Mouse (Mus musculus) lung, postnatal 0 days (tissue): ENCODE measurements around the gene Mapk10. TPM values are rescaled to one million over a fixed set of nuclear protein-coding genes. Genes with fewer than 3 reads are reported as not detected.

Experiments used
- ATAC-seq: fragments of 200-750 bp; cut with Nextera tagmentation; 2 replicates; pipeline ENCODE4 v1.8.0; 2017; ENCODE audit warnings: moderate library complexity
- DNase-seq: peaks from one replicate; pipeline ENCODE4 v3.0.0-alpha.2; 2016; ENCODE audit warnings: low spot score
- H3K27ac ChIP-seq: fragments of 300-500 bp; sonication (generic); 2 replicates; pipeline ENCODE4 v1.5.1; 2014; ENCODE audit warnings: antibody characterized with exemption, mild to moderate bottlenecking, low read length, mixed read lengths
- H3K27me3 ChIP-seq: fragments of 300-500 bp; sonication (generic); replicated peaks from 2 replicates; pipeline ENCODE4 v1.6.1; 2014; ENCODE audit warnings: low read length, mixed read lengths; ENCODE audit not compliant: insufficient read depth
- H3K36me3 ChIP-seq: fragments of 300-500 bp; sonication (generic); 2 replicates; pipeline ENCODE4 v1.6.1; 2014; ENCODE audit warnings: low read length, mixed read lengths; ENCODE audit not compliant: insufficient read depth
- H3K4me1 ChIP-seq: fragments of 300-500 bp; sonication (generic); 2 replicates; pipeline ENCODE4 v1.6.1; 2014; ENCODE audit warnings: antibody characterized with exemption, low read depth, low read length, mixed read lengths; ENCODE audit not compliant: insufficient read depth
- H3K4me2 ChIP-seq: fragments of 300-500 bp; sonication (generic); replicated peaks from 2 replicates; pipeline ENCODE4 v1.6.1; 2014; ENCODE audit warnings: low read depth, mild to moderate bottlenecking, low read length, moderate library complexity, mixed read lengths
- H3K4me3 ChIP-seq: fragments of 300-500 bp; sonication (generic); 2 replicates; pipeline ENCODE4 v1.5.1; 2014; ENCODE audit warnings: low read depth, low read length
- H3K9ac ChIP-seq: fragments of 300-500 bp; sonication (generic); replicated peaks from 2 replicates; pipeline ENCODE4 v1.6.1; 2014; ENCODE audit warnings: low read depth, mild to moderate bottlenecking
- H3K9me3 ChIP-seq: fragments of 300-500 bp; sonication (generic); 2 replicates; pipeline ENCODE4 v1.6.1; 2016; ENCODE audit warnings: low read length, mixed read lengths
- CTCF ChIP-seq: IDR thresholded peaks from 2 replicates; pipeline ENCODE4 v1.5.1; 2016; ENCODE audit warnings: antibody characterized with exemption, mild to moderate bottlenecking
- EP300 ChIP-seq: IDR thresholded peaks from 2 replicates; pipeline ENCODE4 v1.6.1; 2016; ENCODE audit warnings: antibody characterized with exemption, mild to moderate bottlenecking, control low read depth
- WGBS: fragments of 180-500 bp; shearing (Covaris S2); extraction: QIAGEN DNeasy Blood & Tissue Kit; methylation state at CpG from one replicate; pipeline ENCODE4 v1.1.7; 2014; 5-methylcytosine and 5-hydroxymethylcytosine counted together
- polyA plus RNA-seq: library from polyadenylated mRNA; unstranded; fragments of >200 nt; fragmentation: Nextera tagmentation; extraction: Ambion mirVana; gene quantifications from 2 replicates; pipeline ENCODE4 v1.2.1, GENCODE M21; 2015

Mapk10 gene
- polyA plus RNA-seq, 1 experiment from 2014 or later: 0.66 TPM

DNA sequence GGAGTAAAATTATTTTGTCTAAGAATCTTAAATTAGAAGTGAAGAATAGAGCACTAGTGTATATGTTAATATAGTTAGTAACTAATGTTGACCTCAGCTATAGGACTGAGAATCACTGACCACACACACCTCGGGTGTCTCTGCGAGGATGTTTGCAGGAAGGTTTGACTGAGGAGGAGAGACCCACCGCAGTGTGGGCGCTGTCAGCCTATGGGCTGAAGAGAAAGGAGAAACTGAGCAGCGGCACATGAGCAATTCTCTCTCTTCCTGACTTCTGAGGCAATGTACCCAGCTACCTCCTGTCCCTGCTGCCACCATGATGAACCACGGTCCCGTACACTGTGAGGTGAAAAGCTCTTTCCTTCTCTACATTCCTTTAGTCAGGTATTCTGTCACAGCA lies 95.6 kb downstream of the Mapk10 start:
- Histone ChIP-seq H3K36me3 (no peaks in the 10 kb centered on the region), H3K9me3 (no peaks in the 10 kb centered on the region), H3K27me3 (no peaks in the 10 kb centered on the region), H3K4me1 (no peaks in the 10 kb centered on the region), H3K4me3 (no peak overlapping the region), H3K4me2 (no peak overlapping the region), H3K27ac (no peak overlapping the region), H3K9ac (no peak overlapping the region)
- DNase-seq: no peak
- 81% methylated on average over 7 of the region's 7 CpGs for WGBS
- TF ChIP-seq CTCF (no peak), EP300 (no peak)
- no peak for ATAC-seq

DNA sequence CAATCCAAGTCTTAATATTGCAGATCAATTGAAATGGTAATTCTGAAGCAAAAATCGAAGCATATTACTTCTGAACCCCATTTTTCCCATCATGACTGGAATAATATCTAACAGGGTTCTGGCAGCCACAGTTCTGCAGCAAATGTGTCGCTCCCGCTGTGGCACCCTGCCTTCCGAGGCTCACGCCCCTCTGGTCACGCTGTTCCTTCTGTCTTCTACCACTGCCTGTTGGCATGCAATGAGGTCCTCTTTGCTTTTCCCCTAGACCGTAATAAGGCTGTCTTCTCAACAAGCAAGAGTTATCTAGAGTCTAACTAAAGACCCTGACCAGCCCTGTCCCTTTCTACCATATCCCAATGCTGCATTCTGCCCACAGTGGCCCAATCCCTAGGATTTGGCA lies 98.7 kb downstream of the Mapk10 start:
- ATAC-seq: no peak
- Histone ChIP-seq H3K36me3 (no peaks in the 10 kb centered on the region), H3K27ac (no peak overlapping the region), H3K4me2 (no peak overlapping the region), H3K4me3 (no peak overlapping the region), H3K9me3 (no peaks in the 10 kb centered on the region), H3K9ac (no peak overlapping the region), H3K27me3 (no peaks in the 10 kb centered on the region), H3K4me1 (no peaks in the 10 kb centered on the region)
- TF ChIP-seq EP300 (no peak), CTCF (no peak)
- WGBS: 83% methylated on average over 7 of the region's 7 CpGs
- DNase-seq: no peak

DNA sequence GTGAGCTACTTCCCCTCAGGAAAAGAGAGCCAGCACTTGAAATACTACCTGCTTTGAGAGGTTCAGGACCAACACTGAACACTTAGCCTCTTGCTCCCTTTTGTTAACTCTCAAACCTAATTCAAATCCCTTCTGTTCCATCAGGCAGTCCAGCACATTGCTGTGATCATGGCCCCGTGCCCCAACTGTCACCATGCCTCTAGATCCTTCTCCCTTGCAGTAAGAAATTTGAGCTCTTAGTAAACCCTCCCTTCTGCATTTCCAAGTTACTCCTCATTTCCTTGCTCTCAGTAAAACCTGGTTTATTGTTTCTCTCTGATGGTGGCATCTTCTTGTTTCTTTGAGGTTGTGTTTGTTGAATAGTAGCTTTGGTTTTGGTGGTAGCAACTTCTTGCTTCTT lies 101.7 kb downstream of the Mapk10 start:
- 75% methylated on average over 1 of the region's 1 CpGs for WGBS
- DNase-seq (no peak), ATAC-seq (no peak)
- no peak overlapping the region for H3K27ac ChIP-seq
- H3K9ac ChIP-seq: no peak overlapping the region
- no peak overlapping the region for H3K4me3 ChIP-seq
- no peaks in the 10 kb centered on the region for H3K27me3 ChIP-seq
- no peaks in the 10 kb centered on the region for H3K4me1 ChIP-seq
- H3K36me3 ChIP-seq: no peaks in the 10 kb centered on the region
- TF ChIP-seq CTCF (no peak), EP300 (no peak)
- no peaks in the 10 kb centered on the region for H3K9me3 ChIP-seq
- no peak overlapping the region for H3K4me2 ChIP-seq

DNA sequence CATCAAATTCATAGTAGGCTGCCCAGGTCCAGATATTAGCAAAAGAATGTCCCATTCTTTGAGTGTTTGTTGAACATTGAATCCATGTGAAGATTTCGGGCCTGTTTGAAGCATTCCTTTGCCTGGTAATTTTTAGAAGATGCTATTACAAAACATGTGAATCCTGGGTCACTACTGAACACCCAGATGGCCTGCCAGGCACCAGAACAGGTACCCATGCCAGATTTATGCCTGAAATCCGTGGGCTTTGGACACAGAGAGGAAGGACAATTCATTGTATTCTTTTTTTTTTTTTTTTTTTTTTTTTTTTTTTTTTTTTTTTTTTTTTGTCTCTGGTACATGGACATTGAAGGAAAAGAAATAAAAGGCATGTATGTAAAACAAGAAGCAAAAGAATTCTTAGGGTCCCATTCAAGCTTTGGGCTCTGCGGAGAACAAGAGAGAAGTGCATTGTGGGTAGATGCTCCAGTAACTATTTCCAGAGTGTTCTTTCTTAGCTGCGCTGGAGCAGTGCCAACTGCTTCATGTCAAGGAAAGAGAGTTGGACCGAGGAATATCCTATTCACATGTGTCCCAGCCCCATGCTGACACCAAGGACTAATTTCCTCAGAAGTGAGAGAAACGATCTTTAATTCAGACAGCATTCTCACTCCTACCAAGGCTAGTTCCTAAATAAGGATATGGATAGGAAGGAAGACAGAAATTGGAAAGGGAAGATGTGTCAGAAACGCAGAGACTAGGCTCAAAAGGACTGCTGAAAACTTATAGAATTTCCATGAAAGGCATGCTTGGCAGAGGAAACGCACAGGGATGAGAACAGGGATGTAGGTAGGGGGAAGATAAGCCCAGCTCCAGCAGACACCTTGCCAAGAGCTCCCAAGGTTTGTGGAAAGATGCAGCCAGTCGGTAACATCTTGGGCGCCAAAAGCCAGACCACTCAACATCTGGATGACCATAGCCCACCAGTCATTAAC lies 105.4 kb downstream of the Mapk10 start:
- H3K27ac ChIP-seq: no peak overlapping the region
- no peaks in the 10 kb centered on the region for H3K9me3 ChIP-seq
- TF ChIP-seq CTCF: no peak
- no peak for TF ChIP-seq EP300
- H3K9ac ChIP-seq: no peak overlapping the region
- 73% methylated on average over 10 of the region's 10 CpGs for WGBS
- DNase-seq: no peak
- H3K4me1 ChIP-seq: no peaks in the 10 kb centered on the region
- ATAC-seq: no peak
- H3K4me2 ChIP-seq: no peak overlapping the region
- H3K4me3 ChIP-seq: no peak overlapping the region
- H3K27me3 ChIP-seq: no peaks in the 10 kb centered on the region
- no peaks in the 10 kb centered on the region for H3K36me3 ChIP-seq

- no peak for TF ChIP-seq EP300
- no peak for TF ChIP-seq CTCF
- Histone ChIP-seq H3K9ac (no peak overlapping the region), H3K4me3 (no peak overlapping the region), H3K27me3 (no peaks in the 10 kb centered on the region), H3K4me1 (no peaks in the 10 kb centered on the region), H3K9me3 (no peaks in the 10 kb centered on the region), H3K36me3 (no peaks in the 10 kb centered on the region), H3K27ac (no peak overlapping the region), H3K4me2 (no peak overlapping the region)
- no peak for ATAC-seq
- WGBS: 57% methylated on average over 5 of the region's 5 CpGs
- DNase-seq: no peak
These were observed 107.1 kb downstream of the Mapk10 start for GRCm38 (mm10) chr5:103104082-103104481.

DNA sequence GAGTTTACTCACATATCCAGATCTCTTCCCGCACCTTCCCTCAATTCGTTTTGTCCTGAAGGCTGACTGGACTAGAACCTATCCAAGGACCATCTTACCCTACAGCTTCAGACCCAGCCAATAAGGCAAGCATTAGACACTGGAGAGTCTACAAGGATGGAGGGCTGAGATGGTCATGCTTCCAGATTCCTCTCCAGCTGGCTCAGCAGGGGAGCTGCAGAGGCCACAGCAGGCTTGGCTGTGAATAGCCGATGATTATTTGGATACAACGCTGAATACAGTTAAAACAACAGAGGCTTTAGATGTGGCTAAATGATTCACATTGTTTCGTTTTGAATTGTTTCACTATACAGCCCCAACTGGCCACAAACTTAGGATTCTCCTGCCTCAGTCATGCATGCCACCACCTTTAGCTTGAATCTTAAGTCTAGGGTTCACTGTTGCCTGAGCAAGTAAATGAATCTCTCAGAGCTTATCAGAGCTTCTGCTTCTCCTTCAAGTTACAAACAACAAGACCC lies 108.2 kb downstream of the Mapk10 start:
- TF ChIP-seq EP300 (no peak), CTCF (no peak)
- Histone ChIP-seq H3K9ac (no peak overlapping the region), H3K36me3 (no peaks in the 10 kb centered on the region), H3K9me3 (no peaks in the 10 kb centered on the region), H3K4me1 (no peaks in the 10 kb centered on the region), H3K4me3 (no peak overlapping the region), H3K27me3 (no peaks in the 10 kb centered on the region), H3K4me2 (no peak overlapping the region), H3K27ac (no peak overlapping the region)
- WGBS: 79% methylated on average over 5 of the region's 5 CpGs
- DNase-seq (no peak), ATAC-seq (no peak)
